Mouse (Mus musculus) ES-CJ7 (cell line): ENCODE data around the gene Igdcc3.

Experiments
- DNase-seq: peaks from one replicate; pipeline ENCODE4 v3.0.0; 2011; ENCODE audit warnings: low read depth, low spot score

The Igdcc3 gene

DNA sequence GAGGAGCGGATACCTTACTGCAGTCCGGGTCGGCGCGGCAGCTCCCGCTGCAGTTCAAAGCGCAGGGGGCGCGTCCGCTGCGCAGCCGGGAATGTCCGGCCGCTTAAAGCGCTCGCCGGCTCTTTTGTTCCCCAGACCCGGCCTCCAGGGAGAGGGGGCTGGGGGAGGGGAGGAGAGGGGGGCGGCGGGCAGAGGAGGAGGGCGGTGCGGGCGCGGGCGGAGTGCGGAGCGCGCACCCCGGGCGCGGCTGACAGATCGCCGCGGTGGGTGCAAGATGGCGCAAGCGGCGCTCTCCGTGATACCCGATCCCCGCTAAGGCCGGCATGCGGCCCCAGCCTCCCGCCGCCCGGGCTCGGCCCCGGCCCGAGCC lies at the start of gene Igdcc3:
Gene Igdcc3 (plus strand): TSS at position 254 of the 370 bp plus-strand sequence.
- peak; percentile 72 for DNase-seq

DNA sequence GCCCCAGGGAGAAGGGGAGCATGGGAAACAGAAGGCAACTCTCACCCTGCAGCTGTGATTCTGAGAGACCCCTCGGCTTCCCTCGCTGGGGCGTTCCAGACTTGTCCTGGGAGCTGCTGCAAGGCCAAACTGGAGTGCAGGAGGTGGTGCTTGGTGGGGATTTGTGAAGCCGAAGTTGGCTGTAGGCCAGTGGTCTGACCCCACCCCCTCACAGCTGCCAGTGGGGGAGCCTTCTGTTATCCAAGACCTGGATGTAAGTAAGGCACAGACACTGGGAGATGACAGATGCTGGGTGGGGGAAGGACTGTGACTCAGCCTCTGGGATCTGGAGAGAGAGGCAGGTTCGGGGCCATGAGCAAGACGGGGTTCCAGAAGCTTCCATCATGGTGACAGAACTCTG lies 46.8 kb upstream of the Igdcc3 start:
- peak; percentile 87 for DNase-seq

DNA sequence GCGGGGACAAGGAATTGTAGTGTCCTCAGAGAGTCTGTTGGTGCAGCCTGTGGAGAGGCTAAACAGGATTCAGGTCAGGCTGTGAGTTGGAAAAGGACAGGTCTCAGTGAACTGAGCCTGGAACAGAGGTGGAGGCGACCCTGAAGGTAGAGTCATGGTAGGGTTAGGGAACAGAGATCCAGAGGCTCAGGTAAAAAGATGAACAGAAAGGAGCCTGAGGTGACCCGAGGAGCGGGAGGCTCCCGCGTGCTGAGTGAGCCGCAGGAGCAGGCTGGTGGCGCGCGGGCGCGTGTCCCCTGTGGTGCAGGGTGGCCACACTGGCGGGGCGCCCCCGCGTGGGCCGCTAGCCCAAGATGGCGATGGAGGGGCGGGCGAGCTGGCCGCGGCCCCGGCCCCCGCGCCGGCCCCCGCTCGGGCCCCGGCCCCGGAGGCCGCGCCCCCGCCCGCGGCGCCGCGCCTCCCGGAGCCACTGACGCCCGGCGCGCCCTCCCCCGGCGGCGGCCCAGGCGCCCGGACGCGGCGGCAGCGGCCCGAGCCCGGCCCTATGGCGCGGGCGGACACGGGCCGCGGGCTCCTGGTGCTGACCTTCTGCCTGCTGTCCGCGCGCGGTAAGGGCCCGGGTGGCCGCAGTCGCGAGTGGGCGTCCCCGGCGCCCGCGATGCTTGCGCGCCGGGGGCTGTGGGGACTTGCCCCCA lies 39.9 kb upstream of the Igdcc3 start, which contains the start of gene Igdcc4:
Gene Igdcc4 (plus strand): TSS at position 496 of the 695 bp plus-strand sequence.
- no peak for DNase-seq

DNA sequence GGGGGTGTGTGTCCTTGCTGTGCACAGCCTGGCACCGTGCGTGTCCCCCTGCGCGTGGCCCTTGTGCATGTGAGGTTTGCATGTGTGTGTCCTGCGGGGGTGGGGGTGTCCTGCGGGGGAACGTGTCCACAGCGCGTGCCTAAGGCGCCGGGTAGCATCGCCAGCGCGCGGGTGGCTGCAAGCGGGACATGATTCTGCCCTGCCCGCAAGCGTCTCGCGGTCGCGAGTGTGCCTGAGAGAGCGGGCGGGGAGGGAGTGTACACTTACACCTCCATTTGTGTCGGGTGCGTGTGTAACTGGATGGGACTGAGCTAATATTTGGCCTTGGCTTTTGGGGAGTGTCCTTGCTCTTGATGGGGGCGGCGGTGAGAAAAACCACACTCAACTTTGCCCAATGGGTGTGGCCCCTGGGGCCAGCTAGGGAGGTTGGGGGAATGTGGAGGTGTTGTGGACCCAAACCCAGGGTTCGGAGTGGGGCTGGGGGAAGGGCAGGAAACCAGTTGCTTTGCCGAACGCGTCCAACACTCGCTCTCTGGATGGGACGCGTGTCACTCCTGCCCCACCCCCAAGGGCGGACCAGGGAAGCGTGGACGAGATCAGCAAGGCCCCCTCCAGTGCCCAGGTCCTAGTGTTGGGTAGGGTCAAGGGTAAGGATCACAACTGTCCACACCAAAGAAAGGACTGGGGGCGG lies 39.2 kb upstream of the Igdcc3 start:
- peak; percentile 47 for DNase-seq

DNA sequence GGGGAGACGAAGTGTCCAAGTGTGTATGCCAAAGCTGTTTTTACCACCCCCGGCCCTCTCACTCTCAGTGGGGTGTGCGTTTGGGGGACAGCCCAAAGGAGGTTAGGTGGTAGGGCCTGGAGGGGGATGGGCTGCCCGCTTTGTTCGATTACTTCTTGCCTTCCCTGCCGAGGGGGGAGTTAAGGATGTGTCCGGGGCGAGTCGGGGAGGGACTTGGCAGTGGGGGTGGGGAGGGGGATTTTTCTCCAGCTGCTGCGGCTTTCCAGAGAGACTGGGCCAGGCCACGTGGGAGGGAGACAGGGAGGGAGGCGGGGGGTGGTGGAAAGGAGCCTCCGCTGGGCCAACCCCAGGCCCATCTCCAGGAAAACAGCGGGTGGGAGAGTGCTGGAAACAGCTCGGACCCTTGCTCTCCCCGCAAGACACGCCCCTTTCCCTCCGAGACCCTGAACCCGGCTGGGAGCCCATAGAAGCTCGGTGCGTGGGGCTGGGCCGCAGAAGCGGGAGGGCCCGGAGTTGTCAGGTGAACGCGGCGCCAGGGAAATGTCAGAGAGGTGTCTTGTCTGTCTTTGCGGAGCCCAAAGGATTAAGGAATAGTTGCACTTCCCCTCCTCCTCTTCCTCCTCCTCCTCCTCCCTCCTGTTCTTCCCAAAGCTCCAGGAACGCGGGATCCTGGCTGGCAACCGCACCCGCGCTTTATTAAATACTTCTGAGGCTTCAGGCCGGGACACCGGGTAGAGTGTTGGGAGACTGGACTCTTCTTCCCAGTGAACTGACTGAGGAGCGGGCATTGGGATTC lies 38.4 kb upstream of the Igdcc3 start:
- DNase-seq: peak; percentile 75

DNA sequence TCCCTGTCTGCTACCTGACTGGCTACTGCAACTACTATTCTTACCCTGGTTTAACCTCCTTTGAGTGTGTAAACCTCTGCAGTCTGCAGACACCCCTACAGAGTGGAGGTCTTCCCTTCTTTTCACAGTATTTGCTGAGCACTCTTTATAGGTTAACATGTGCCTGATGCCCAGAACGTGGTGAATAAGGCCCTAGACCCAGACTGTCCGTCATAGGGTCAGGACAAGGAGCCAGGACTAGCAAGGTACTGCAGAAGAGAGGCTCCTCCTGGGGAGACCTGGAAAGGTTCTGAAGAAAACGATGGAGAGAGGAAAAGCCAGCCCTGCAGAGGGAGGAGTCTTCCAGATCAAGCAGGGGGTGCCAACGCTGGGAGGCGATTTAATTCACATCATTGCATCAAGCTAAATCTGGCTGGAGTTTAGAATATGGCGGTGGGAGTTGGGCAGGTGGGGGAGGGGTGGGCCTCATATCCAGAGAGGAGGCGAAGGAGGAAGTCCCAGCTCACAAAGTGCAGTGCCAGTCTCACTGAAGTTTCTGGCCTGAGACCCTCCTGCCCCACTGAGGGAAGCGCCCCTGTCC lies 37.7 kb upstream of the Igdcc3 start:
- no peak for DNase-seq

DNA sequence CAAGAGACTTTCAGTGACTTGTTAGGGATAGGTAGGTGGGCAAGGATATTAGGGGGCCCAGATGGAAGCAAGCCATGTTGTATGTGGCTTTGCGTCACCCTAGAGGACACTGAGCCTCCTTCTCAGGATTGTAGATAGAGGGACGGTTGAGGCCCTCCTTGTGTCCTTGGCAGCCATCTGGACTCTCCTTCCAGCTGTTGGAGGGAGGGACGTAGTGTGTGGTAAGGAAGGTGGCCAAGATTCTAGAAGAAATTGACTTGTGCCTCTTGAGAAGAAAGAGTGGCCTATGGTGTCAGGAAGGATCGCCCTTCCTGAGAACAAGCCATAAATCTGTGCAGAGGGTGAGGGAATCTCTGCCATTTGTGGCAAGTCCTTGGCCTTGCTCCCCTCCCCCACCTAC lies 34.2 kb upstream of the Igdcc3 start:
- DNase-seq: no peak

DNA sequence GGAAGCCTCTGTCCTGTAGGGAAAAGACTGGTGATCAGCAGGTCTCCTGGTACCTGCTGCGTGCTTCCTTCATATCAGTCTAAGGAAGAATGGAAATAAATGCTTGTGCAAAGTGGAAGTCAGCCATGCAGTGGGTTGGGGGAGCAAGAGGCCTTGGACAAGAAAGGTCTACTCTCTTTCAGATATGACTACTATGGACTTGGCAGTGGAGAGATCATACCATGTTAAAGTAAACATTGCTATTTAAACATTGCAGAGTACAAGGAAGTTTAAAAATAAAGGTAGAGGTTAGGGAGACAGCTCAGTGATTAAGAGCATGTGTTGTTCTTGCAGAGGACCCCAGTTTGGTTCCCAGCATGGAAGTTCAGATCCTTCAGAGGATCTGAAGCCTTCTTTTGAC lies 33.1 kb upstream of the Igdcc3 start:
- no peak for DNase-seq

DNA sequence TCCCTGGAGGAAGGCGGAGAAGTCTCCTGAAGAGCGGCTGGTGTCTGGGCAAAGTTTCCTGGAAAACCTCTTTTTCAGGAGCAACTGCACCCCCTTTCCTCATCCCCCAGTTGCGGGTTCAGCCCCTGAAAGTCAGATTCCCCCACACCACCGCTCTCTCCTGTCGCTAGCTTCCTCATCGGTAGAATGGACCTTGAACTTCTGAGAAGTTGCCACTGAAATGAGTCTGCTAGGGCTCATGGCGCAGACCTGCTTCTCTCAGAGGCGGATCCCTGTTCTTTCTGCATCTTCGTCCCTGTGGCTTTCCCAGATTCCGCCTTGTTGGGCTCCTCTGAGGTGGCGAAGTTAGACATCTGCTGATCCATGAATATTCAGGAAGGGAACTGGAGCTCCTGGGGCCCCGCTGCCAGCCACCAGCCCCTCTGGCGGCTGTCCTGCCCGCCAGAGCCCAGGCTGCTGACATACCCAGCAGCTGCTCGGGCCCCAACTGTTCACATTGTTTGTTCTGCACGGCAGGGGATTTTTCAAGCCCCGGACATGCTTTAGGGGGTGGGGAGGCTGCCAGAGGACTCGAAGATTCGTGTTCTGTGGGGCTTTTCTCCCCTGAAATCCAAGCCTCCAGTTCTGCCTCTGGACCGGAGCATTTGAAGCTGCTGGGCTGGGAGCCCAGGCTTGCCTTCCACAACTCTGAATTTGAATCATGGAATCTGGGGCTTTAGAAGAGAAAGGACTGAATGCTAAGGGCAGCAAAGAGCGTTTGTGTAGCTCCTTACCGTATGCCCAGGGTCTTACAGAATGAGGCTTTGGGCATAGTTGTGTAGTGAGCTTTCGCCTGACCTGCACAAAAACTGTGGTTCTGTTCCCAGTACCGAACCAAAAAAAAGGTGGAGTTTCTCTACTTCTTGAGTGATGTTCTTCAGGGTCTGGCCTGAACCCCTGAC lies 31.6 kb upstream of the Igdcc3 start:
- DNase-seq: peak; percentile 81

DNA sequence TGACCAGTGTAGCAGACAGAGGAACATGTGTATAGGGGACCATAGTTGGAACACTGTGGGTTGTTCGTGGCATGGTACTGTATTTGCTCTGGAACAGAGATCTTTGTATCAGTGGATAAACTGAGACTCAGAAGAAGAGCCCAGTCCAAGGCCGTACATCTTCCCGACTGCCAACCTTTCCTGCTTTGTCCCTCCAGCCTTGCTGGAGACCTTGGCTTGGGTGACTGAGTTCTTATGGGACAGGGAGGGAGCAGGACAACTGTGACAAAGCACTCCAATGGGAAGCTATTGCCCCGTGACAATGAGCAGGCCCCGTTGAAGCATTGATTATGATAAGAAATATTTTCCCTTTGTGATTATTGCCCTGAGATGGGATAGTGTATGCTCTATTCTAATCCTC lies 29.3 kb upstream of the Igdcc3 start:
- no peak for DNase-seq

DNA sequence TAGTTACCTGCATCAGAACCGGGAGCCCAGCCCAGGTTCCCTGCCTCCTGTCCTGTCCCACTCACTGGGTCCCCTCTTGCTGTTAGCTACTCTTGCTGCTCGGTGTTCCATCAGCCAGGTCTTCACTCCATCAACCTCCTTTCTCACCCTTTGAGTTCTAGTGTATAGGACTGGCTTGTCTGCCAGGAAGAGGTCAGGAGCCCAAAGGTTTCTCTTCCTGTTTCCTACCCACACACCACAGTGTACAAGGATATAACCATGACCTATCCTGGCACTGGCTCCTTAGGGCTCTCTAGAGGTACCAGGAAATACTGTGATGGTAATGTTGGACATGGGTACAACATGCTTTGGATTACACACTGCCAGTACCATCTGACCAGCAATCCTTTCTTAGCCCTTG lies 27.3 kb upstream of the Igdcc3 start:
- DNase-seq: no peak

DNA sequence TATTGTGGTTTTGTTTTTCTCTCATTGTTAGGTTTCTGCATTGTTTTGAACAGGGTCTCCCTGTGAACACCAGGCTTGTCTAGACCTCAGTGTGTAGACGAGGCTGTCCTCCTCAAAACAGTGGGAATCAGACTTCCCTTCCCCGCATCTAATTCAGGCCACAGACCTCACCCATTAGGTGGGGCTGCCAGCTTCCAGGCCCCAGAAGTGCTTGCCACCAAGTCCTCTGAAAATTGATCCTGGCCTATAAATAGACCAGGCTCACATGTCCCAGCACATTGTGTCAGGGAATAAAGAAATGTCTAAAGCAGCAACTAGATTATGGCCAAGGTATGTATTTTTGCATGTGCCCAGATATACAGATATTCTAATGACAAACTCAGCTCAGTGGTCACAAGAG lies 25.1 kb upstream of the Igdcc3 start:
- DNase-seq: no peak

DNA sequence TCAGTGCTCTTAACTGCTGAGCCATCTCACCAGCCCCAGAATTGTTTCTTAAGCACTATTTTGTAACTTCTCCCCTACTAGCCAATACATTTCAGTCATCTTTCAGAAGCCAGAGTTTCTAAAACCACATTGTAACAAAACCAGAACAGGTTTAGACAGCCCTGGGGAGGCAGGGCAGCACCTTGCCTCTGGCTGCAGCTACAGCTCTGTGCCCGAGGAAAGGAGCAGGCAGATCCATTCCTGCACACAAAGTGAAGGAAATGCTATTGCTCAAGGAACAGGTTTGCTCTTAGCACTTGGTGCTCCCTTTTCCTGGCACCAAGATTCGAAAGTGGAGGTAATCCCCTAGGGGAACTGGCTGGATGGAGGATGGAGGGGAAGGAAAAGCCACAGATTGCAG lies 23.5 kb upstream of the Igdcc3 start:
- no peak for DNase-seq

DNA sequence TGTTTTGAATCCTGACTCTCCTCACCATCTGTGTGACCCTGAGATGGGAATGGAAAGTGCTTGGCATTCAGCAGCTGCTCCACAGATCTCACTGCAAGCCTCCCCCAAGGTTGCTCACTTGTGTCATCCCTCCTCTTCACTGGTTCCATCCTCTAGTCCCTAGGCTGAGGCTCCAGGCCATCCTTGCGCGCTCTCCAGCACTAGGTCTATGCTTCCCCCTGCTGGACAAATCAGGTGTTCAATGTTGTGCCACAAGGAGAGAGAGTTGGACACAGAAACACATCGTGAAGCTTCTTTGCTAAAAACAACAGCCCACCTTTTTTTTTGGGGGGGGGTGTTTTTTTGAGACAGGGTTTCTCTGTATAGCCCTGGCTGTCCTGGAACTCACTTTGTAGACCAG lies 20.1 kb upstream of the Igdcc3 start:
- peak; percentile 84 for DNase-seq

DNA sequence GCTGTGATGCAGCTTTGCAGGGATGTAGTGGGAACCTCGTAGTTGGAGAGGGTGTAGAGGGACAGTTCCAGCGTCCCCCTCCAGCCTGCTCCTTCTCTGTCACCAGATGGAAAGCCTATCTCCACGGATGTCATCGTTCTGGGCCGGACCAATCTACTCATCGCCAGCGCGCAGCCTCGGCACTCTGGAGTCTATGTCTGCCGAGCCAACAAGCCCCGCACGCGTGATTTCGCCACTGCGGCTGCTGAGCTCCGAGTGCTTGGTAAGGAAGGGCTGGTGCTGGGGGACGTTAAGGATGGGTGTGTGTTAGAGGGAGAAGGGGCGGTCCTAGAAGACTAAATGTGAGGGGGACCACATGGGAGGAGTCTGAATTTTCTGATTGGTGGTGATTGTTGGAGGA lies 18.4 kb upstream of the Igdcc3 start:
- peak; percentile 63 for DNase-seq

DNA sequence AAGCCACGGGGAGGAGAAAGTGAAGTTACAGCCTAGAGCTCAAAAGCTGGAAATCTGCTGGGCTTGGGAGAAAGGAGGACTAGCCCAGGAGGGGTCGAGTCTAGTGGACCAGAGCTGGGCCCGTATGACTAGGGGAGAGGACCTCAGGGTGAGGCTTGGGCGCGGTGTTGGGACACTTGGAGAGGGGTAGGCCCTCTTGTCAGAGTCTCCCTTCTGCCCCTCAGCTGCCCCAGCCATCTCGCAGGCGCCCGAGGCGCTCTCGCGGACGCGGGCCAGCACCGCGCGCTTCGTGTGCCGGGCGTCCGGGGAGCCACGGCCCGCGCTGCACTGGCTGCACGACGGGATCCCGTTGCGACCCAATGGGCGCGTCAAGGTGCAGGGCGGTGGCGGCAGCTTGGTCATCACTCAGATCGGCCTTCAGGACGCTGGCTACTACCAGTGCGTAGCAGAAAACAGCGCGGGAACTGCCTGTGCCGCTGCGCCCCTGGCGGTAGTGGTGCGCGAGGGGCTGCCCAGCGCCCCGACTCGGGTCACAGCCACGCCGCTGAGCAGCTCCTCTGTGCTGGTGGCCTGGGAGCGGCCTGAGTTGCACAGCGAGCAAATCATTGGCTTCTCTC lies 17.3 kb upstream of the Igdcc3 start:
- DNase-seq: peak; percentile 70

DNA sequence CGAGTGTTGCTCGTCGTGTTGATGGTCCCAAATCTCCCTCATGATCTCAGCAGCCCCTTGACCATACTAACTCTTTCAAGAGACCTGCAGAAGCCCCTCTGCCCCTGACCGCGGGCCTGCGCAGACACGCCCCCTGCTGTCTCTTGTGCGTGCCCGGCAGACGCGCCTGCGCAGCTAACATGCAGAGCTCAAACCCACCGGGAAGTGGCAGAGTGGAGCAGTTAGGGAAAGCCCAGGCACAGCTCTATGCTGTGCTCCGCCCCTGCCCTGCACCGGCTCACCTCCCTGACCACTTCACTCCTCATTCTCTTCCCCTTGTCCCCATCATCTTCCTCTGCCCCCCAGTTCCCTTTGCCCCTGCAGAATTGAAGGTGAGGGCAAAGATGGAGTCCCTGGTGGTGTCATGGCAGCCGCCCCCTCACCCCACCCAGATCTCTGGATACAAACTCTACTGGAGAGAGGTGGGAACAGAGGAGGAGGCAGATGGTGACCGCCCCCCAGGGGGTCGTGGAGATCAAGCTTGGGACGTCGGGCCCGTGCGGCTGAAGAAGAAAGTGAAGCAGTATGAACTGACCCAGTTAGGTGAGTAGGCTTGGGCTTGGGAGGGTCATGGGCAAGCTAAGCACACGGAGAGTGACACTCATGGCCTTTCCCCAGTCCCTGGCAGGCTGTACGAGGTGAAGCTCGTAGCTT lies 12.7 kb upstream of the Igdcc3 start:
- DNase-seq: peak; percentile 92

DNA sequence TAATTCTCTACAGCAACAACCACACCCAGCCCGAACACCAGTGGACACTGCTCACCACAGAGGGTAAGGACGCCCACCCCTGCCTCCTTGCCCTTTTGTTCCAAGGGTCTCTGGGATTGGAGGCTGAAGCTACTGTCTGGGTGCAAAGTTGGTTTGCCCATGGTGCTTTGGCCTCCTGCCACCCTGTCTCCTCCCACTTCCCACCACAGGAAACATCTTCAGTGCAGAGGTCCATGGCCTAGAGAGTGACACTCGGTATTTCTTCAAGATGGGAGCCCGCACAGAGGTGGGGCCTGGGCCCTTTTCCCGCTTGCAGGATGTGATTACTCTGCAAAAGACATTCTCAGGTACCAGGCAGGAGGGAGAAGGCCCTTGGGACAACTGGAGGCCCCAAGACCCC lies 9.3 kb upstream of the Igdcc3 start:
- no peak for DNase-seq

DNA sequence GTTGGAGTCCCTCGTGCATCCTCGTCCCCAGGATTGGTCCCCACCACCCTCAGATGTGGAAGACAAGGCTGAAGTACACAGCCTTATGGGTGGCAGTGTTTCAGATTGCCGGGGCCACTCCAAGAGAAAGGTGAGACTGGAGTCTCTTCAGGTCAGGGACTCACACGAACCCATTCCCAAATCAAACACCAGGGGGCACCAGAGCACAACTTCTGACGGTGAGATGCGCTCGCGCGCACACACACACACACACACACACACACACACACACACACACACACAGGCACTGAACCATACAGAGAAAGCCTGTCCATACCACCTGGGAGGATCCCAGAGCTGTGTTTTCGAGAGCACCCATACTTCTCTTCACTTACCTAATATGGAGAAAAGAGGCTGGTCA lies 7.2 kb upstream of the Igdcc3 start:
- peak; percentile 86 for DNase-seq

DNA sequence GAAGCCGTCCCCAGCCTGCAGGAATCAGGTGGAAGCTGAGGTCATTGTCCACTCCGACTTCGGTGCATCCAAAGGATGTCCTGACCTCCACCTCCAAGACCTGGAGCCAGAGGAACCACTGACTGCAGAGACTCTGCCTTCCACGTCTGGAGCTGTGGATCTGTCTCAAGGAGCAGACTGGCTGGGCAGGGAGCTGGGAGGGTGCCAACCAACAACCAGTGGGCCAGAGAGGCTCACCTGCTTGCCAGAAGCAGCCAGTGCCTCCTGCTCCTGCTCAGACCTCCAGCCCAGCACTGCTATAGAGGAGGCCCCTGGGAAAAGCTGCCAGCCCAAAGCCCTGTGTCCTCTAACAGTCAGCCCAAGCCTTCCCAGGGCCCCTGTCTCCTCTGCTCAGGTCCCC lies 5.9 kb upstream of the Igdcc3 start:
- no peak for DNase-seq
